Mouse (Mus musculus) ES-E14 (cell line): ENCODE results near the gene Gm13090. TPM values are rescaled to one million over a fixed set of nuclear protein-coding genes. Genes with fewer than 3 reads are reported as not detected.

Experiments used
- DNase-seq: peaks from one replicate; pipeline ENCODE4 v3.0.0-alpha.2; 2013; ENCODE audit warnings: low read depth, low spot score
- H3K27ac ChIP-seq: 2 replicates; pipeline ENCODE4 v1.5.1; 2012; ENCODE audit warnings: low read depth, mild to moderate bottlenecking, low read length, moderate library complexity, mixed read lengths; ENCODE audit not compliant: poor library complexity, insufficient read depth, severe bottlenecking
- H3K36me3 ChIP-seq: 2 replicates; pipeline ENCODE4 v1.6.1; 2012; ENCODE audit warnings: mild to moderate bottlenecking, low read length, moderate library complexity, mixed read lengths; ENCODE audit not compliant: control insufficient read depth, poor library complexity, insufficient read depth, severe bottlenecking
- H3K4me1 ChIP-seq, 2 experiments: fragments of 150-350 bp in 1 of 2; sonication (generic) in 1 of 2; 2 replicates each; pipeline ENCODE4 v1.6.1; 2012; ENCODE audit warnings: low read length in 2 of 2, mild to moderate bottlenecking in 1 of 2, mixed read lengths in 1 of 2; ENCODE audit not compliant: control insufficient read depth in 2 of 2, insufficient read depth in 2 of 2, poor library complexity in 1 of 2
- H3K4me3 ChIP-seq, 2 experiments: fragments of 150-350 bp in 1 of 2; sonication (generic) in 1 of 2; 2 replicates each; pipeline ENCODE4 v1.5.1; 2012; ENCODE audit warnings: low read length in 2 of 2, low read depth in 1 of 2, mild to moderate bottlenecking in 1 of 2, mixed read lengths in 1 of 2; ENCODE audit not compliant: insufficient read depth in 1 of 2, poor library complexity in 1 of 2, severe bottlenecking in 1 of 2
- H3K9ac ChIP-seq: 2 replicates; pipeline ENCODE4 v1.6.1; 2012; ENCODE audit warnings: low read depth, mild to moderate bottlenecking, low read length, mixed read lengths; ENCODE audit not compliant: poor library complexity, insufficient read depth, severe bottlenecking
- H3K9me3 ChIP-seq: fragments of 150-350 bp; sonication (generic); 2 replicates; pipeline ENCODE4 v1.6.1; 2012; ENCODE audit warnings: low read depth, mild to moderate bottlenecking, low read length; ENCODE audit not compliant: control insufficient read depth, insufficient read depth
- CHD2 ChIP-seq: IDR thresholded peaks from 2 replicates; pipeline ENCODE4 v1.6.1; 2014; ENCODE audit warnings: mild to moderate bottlenecking, low read depth, low read length, inconsistent platforms
- HCFC1 ChIP-seq: IDR thresholded peaks from 2 replicates; pipeline ENCODE4 v1.6.1; 2012; ENCODE audit warnings: low read length, inconsistent platforms, borderline replicate concordance; ENCODE audit not compliant: insufficient read depth
- MAFK ChIP-seq: IDR thresholded peaks from 2 replicates; pipeline ENCODE4 v1.6.1; 2014; ENCODE audit warnings: mild to moderate bottlenecking, low read depth, low read length, inconsistent platforms; ENCODE audit not compliant: insufficient read depth
- ZC3H11A ChIP-seq: IDR thresholded peaks from 2 replicates; pipeline ENCODE4 v1.6.1; 2012; ENCODE audit warnings: low read depth, mild to moderate bottlenecking, inconsistent platforms, low read length, borderline replicate concordance
- ZNF384 ChIP-seq: IDR thresholded peaks from 2 replicates; pipeline ENCODE4 v1.6.1; 2012; ENCODE audit warnings: low read depth, low read length, inconsistent platforms
- in situ Hi-C, 2 experiments: fragments of 600-800 bp; cut with MboI; formaldehyde crosslinking; loops; one replicate each; pipeline ENCODE4 v1.15.1; 2025; ENCODE audit warnings: low sequenced_read_pairs in 2 of 2, inconsistent platforms in 1 of 2; ENCODE audit not compliant: unreplicated experiment in 2 of 2
- total RNA-seq: library from RNA; depleted of rRNA; stranded (reverse); fragments of 300-350 nt; gene quantifications from 2 replicates; pipeline ENCODE4 v1.2.3, GENCODE M21; 2012

The Gm13090 gene
- total RNA-seq, 1 experiment, result not detected

- H3K36me3 ChIP-seq, result no peaks in the 10 kb centered on the region
- H3K9ac ChIP-seq, result peak overlapping the region; percentile 79
- TF ChIP-seq ZNF384 (no peak), HCFC1 (peak; percentile 56; the same call in 1 of the 2 replicates)
- no peak overlapping the region for H3K27ac ChIP-seq
- peak overlapping the region; percentile 68 to 83 for H3K4me3 ChIP-seq
- peaks cover 0 to 7% of the 10 kb centered on the region in 2 experiments; a peak in 3 of 4 replicates for H3K4me1 ChIP-seq
- in situ Hi-C loops, result no loop called here
- DNase-seq, result peak; percentile 66
- H3K9me3 ChIP-seq, result no peaks in the 10 kb centered on the region
These were observed 18.8 kb downstream of the Gm13090 start for GRCm38 (mm10) chr4:151108028-151108771.

- in situ Hi-C loops, result no loop called here
- Histone ChIP-seq H3K4me1 (peaks cover 0 to 7% of the 10 kb centered on the region in 2 experiments; a peak in 3 of 4 replicates), H3K9ac (peak overlapping the region; percentile 79), H3K27ac (no peak overlapping the region), H3K36me3 (no peaks in the 10 kb centered on the region), H3K9me3 (no peaks in the 10 kb centered on the region), H3K4me3 (peak overlapping the region; percentile 68 to 83)
- no peak for DNase-seq
- no peak for TF ChIP-seq MAFK
- no peak for TF ChIP-seq ZNF384
- TF ChIP-seq ZC3H11A, result no peak
- TF ChIP-seq CHD2, result no peak
- TF ChIP-seq HCFC1, result no peak
These were observed 19.5 kb downstream of the Gm13090 start for GRCm38 (mm10) chr4:151108834-151109241.

- in situ Hi-C loops, result no loop called here
These were observed 21.9 kb downstream of the Gm13090 start for GRCm38 (mm10) chr4:151111226-151111625.

GRCm38 (mm10) chr4:151114574-151114973 lies 25.2 kb downstream of the Gm13090 start:
- no peak overlapping the region for H3K9ac ChIP-seq
- DNase-seq, result no peak
- TF ChIP-seq HCFC1, result no peak
- TF ChIP-seq ZNF384, result no peak
- TF ChIP-seq ZC3H11A, result no peak
- TF ChIP-seq CHD2, result no peak
- TF ChIP-seq MAFK, result no peak

More at GRCm38 (mm10) chr4:151111226-151111625, 21.9 kb downstream of the Gm13090 start:
- no peak for DNase-seq
- Histone ChIP-seq H3K9ac (no peak overlapping the region), H3K27ac (no peak overlapping the region), H3K4me3 (no peak overlapping the region), H3K36me3 (no peaks in the 10 kb centered on the region), H3K4me1 (peaks cover 0 to 7% of the 10 kb centered on the region in 2 experiments; a peak in 3 of 4 replicates), H3K9me3 (no peaks in the 10 kb centered on the region)
- TF ChIP-seq ZC3H11A (no peak), HCFC1 (no peak), ZNF384 (no peak), MAFK (no peak), CHD2 (no peak)

More at GRCm38 (mm10) chr4:151114574-151114973, 25.2 kb downstream of the Gm13090 start:
- Histone ChIP-seq H3K4me1 (peaks cover 0 to 7% of the 10 kb centered on the region in 2 experiments; a peak in 3 of 4 replicates), H3K4me3 (no peak overlapping the region), H3K27ac (no peak overlapping the region), H3K36me3 (no peaks in the 10 kb centered on the region), H3K9me3 (no peaks in the 10 kb centered on the region)
- in situ Hi-C loops, result no loop called here
